Mouse (Mus musculus): ENCODE results near the gene Akr1c14.

- TF ChIP-seq CTCF (conservative IDR thresholded peaks at IDR 0.05; ENCODE audit: low read length) (peak; percentile 67), NANOG (IDR thresholded peaks at IDR 0.05; ENCODE audit: borderline replicate concordance, low read length) (no peak)
These were observed 80.3 kb downstream of the Akr1c14 start for GRCm38 (mm10) chr13:4129100-4129499.
